Mouse (Mus musculus) stomach, adult 2 months (tissue): Measurements from ENCODE around the gene Hivep3. TPM values are rescaled to one million over a fixed set of nuclear protein-coding genes. Genes with fewer than 3 reads are reported as not detected.

ENCODE experiments used
- polyA plus RNA-seq: library from polyadenylated mRNA; depleted of rRNA; stranded (reverse); fragments of >200 nt; gene quantifications from 2 replicates; pipeline ENCODE4 v1.2.3, GENCODE M21; 2012; rRNA removed

The Hivep3 gene
- 3.6 and 5.7 TPM in 2 replicates for polyA plus RNA-seq

GRCm38 (mm10) chr4:119733184-119733880 lies at the start of gene Hivep3:
Gene Hivep3 (plus strand): TSS chr4:119733784.

GRCm38 (mm10) chr4:120064696-120065095 lies 331.1 kb downstream of the Hivep3 start, which contains the start of gene AL607142.1:
Gene AL607142.1 (plus strand): TSS chr4:120064996.

GRCm38 (mm10) chr4:120161166-120161949 lies 427.8 kb downstream of the Hivep3 start, which contains the start of gene Edn2:
Gene Edn2 (plus strand): TSS chr4:120161206.

Other genes starting within 250 kb of the Hivep3 start
- gene Rimkla, start 241.2 kb upstream of the Hivep3 start, polyA plus RNA-seq: 0.12 and 0.29 TPM in 2 replicates
- gene Foxj3, start 196.8 kb upstream of the Hivep3 start, polyA plus RNA-seq: 3.0 and 4.2 TPM in 2 replicates
- gene Frg2f1, start 194.3 kb upstream of the Hivep3 start, polyA plus RNA-seq: 2.4 and 5.9 TPM in 2 replicates
- gene Guca2a, start 96.1 kb upstream of the Hivep3 start, polyA plus RNA-seq: 0.44 and 0.58 TPM in 2 replicates
- gene Guca2b, start 74.8 kb upstream of the Hivep3 start, polyA plus RNA-seq: 0.24 and 0.75 TPM in 2 replicates